Mouse (Mus musculus) embryonic facial prominence, embryonic 12.5 days (tissue): Measurements from ENCODE around the gene Rab37. TPM values are rescaled to one million over a fixed set of nuclear protein-coding genes. Genes with fewer than 3 reads are reported as not detected.

ENCODE experiments used
- ATAC-seq: fragments of 200-750 bp; cut with Nextera tagmentation; 2 replicates; pipeline ENCODE4 v1.8.0; 2017; ENCODE audit not compliant: insufficient number of reproducible peaks, insufficient read depth, low FRiP score, low TSS enrichment
- H3K27ac ChIP-seq: fragments of 300-500 bp; sonication (generic); 2 replicates; pipeline ENCODE4 v1.5.1; 2016; ENCODE audit warnings: mild to moderate bottlenecking
- H3K27me3 ChIP-seq: fragments of 300-500 bp; sonication (generic); 2 replicates; pipeline ENCODE4 v1.6.1; 2016; ENCODE audit warnings: mild to moderate bottlenecking, moderate library complexity
- H3K36me3 ChIP-seq: fragments of 300-500 bp; sonication (generic); 2 replicates; pipeline ENCODE4 v1.6.1; 2016; ENCODE audit warnings: mild to moderate bottlenecking
- H3K4me1 ChIP-seq: fragments of 300-500 bp; sonication (generic); 2 replicates; pipeline ENCODE4 v1.6.1; 2016
- H3K4me2 ChIP-seq: fragments of 300-500 bp; sonication (generic); replicated peaks from 2 replicates; pipeline ENCODE4 v1.6.1; 2016; ENCODE audit warnings: mild to moderate bottlenecking, moderate library complexity
- H3K4me3 ChIP-seq: fragments of 300-500 bp; sonication (generic); 2 replicates; pipeline ENCODE4 v1.5.1; 2016; ENCODE audit warnings: mild to moderate bottlenecking
- H3K9ac ChIP-seq: fragments of 300-500 bp; sonication (generic); 2 replicates; pipeline ENCODE4 v1.6.1; 2016; ENCODE audit warnings: mild to moderate bottlenecking, moderate library complexity
- H3K9me3 ChIP-seq: fragments of 300-500 bp; sonication (generic); 2 replicates; pipeline ENCODE4 v1.6.1; 2016; ENCODE audit warnings: mild to moderate bottlenecking, moderate library complexity
- WGBS: fragments of 180-500 bp; shearing (Covaris S2); methylation state at CpG from one replicate; pipeline ENCODE4 v1.1.7; 2016; 5-methylcytosine and 5-hydroxymethylcytosine counted together
- polyA plus RNA-seq: library from polyadenylated mRNA; unstranded; fragments of >200 nt; fragmentation: Nextera tagmentation; extraction: Ambion mirVana; gene quantifications from 2 replicates; pipeline ENCODE4 v1.2.1, GENCODE M21; 2016

Rab37 gene
- polyA plus RNA-seq, 1 experiment from 2014 or later = 2.1 TPM

- Histone ChIP-seq H3K4me3 (no peak overlapping the region), H3K4me2 (no peak overlapping the region), H3K27me3 (peaks cover 3% of the 10 kb centered on the region; the same call in 1 of the 2 replicates), H3K9me3 (no peaks in the 10 kb centered on the region), H3K4me1 (peaks cover 9% of the 10 kb centered on the region; the same call in 1 of the 2 replicates), H3K9ac (no peak overlapping the region), H3K36me3 (peaks cover 41% of the 10 kb centered on the region), H3K27ac (peak overlapping the region; percentile 46; the same call in 1 of the 2 replicates)
- ATAC-seq = no peak
- 76% methylated on average over 25 of the region's 25 CpGs for WGBS
These were observed 117.8 kb downstream of the Rab37 start for GRCm38 (mm10) chr11:115208776-115209732.

- Histone ChIP-seq H3K27ac (peak overlapping the region; percentile 46; the same call in 1 of the 2 replicates), H3K9me3 (no peaks in the 10 kb centered on the region), H3K27me3 (peaks cover 3% of the 10 kb centered on the region; the same call in 1 of the 2 replicates), H3K4me2 (no peak overlapping the region), H3K36me3 (peaks cover 36% of the 10 kb centered on the region), H3K4me1 (peaks cover 9% of the 10 kb centered on the region; the same call in 1 of the 2 replicates), H3K9ac (no peak overlapping the region), H3K4me3 (no peak overlapping the region)
- whole genome bisulfite sequencing = 72% methylated on average over 7 of the region's 7 CpGs
- ATAC-seq = no peak
These were observed 118.7 kb downstream of the Rab37 start for GRCm38 (mm10) chr11:115209958-115210357.

Other genes starting within 250 kb of the Rab37 start
- gene Gprc5c, start 240.3 kb upstream of the Rab37 start, polyA plus RNA-seq = 55.7 and 56.3 TPM in 2 replicates
- gene Cd300a, start 201.4 kb upstream of the Rab37 start, polyA plus RNA-seq = 0.87 and 1.5 TPM in 2 replicates
- gene Cd300lb, start 157.0 kb upstream of the Rab37 start, polyA plus RNA-seq = 0.36 TPM in 1 of 2 replicates, not detected in the other
- gene Cd300c, start 122.3 kb upstream of the Rab37 start, polyA plus RNA-seq = not detected in 2 replicates
- not detected in 2 replicates for gene Cd300ld, start 101.5 kb upstream of the Rab37 start, polyA plus RNA-seq
- gene Cd300c2, start 89.6 kb upstream of the Rab37 start, polyA plus RNA-seq = 0.95 and 0.97 TPM in 2 replicates
- not detected in 2 replicates for gene Cd300ld2, start 75.2 kb upstream of the Rab37 start, polyA plus RNA-seq
- gene Cd300ld4, start 64.4 kb upstream of the Rab37 start, polyA plus RNA-seq = not detected in 2 replicates
- not detected in 2 replicates for gene Cd300ld5, start 53.7 kb upstream of the Rab37 start, polyA plus RNA-seq
- not detected in 2 replicates for gene Cd300ld3, start 43.0 kb upstream of the Rab37 start, polyA plus RNA-seq
- 0.10 TPM in 1 of 2 replicates, not detected in the other for gene Cd300e, start 29.3 kb upstream of the Rab37 start, polyA plus RNA-seq
- 0.28 TPM in 1 of 2 replicates, not detected in the other for gene Cd300lf, start 42.6 kb downstream of the Rab37 start, polyA plus RNA-seq
- 34.6 and 35.4 TPM in 2 replicates for gene Slc9a3r1, start 71.9 kb downstream of the Rab37 start, polyA plus RNA-seq
- 10.1 and 13.4 TPM in 2 replicates for gene Tmem104, start 96.1 kb downstream of the Rab37 start, polyA plus RNA-seq
- gene Nat9, start 96.4 kb downstream of the Rab37 start, polyA plus RNA-seq = 21.8 and 23.7 TPM in 2 replicates
- gene Grin2c, start 175.8 kb downstream of the Rab37 start, polyA plus RNA-seq = 0.06 TPM in 1 of 2 replicates, not detected in the other
- gene Fdxr, start 185.6 kb downstream of the Rab37 start, polyA plus RNA-seq = 14.6 and 17.3 TPM in 2 replicates
- gene Fads6, start 206.2 kb downstream of the Rab37 start, polyA plus RNA-seq = 0.20 and 0.28 TPM in 2 replicates
- 0.19 TPM in 1 of 2 replicates, not detected in the other for gene Otop2, start 215.7 kb downstream of the Rab37 start, polyA plus RNA-seq
- gene Ush1g, start 230.6 kb downstream of the Rab37 start, polyA plus RNA-seq = 0.10 and 0.32 TPM in 2 replicates
- gene Otop3, start 243.3 kb downstream of the Rab37 start, polyA plus RNA-seq = not detected in 2 replicates